Mouse (Mus musculus) stomach, postnatal 0 days (tissue): ENCODE data around the gene Rasd2. TPM values are rescaled to one million over a fixed set of nuclear protein-coding genes. Genes with fewer than 3 reads are reported as not detected.

ENCODE experiments used
- ATAC-seq: fragments of 200-750 bp; cut with Nextera tagmentation; 2 replicates; pipeline ENCODE4 v1.8.0; 2017; ENCODE audit not compliant: low FRiP score, low TSS enrichment
- DNase-seq: peaks from one replicate; pipeline ENCODE4 v3.0.0-alpha.2; 2016; ENCODE audit warnings: low spot score
- H3K27ac ChIP-seq: fragments of 300-500 bp; sonication (generic); replicated peaks from 2 replicates; pipeline ENCODE4 v1.5.1; 2014; ENCODE audit warnings: mild to moderate bottlenecking, control low read depth
- H3K27me3 ChIP-seq: fragments of 300-500 bp; sonication (generic); 2 replicates; pipeline ENCODE4 v1.6.1; 2014; ENCODE audit warnings: low read length; ENCODE audit not compliant: control insufficient read depth, insufficient read depth
- H3K36me3 ChIP-seq: fragments of 300-500 bp; sonication (generic); 2 replicates; pipeline ENCODE4 v1.6.1; 2014; ENCODE audit warnings: low read length, mixed read lengths; ENCODE audit not compliant: control insufficient read depth, insufficient read depth
- H3K4me1 ChIP-seq: fragments of 300-500 bp; sonication (generic); replicated peaks from 2 replicates; pipeline ENCODE4 v1.6.1; 2014; ENCODE audit warnings: antibody characterized with exemption; ENCODE audit not compliant: control insufficient read depth, insufficient read depth
- H3K4me2 ChIP-seq: fragments of 300-500 bp; sonication (generic); replicated peaks from 2 replicates; pipeline ENCODE4 v1.6.1; 2014; ENCODE audit warnings: low read depth, mild to moderate bottlenecking, control low read depth, moderate library complexity
- H3K4me3 ChIP-seq: fragments of 300-500 bp; sonication (generic); 2 replicates; pipeline ENCODE4 v1.5.1; 2014; ENCODE audit warnings: low read depth, low read length, control low read depth
- H3K9ac ChIP-seq: fragments of 300-500 bp; sonication (generic); 2 replicates; pipeline ENCODE4 v1.6.1; 2014; ENCODE audit warnings: mild to moderate bottlenecking, low read length, control low read depth, mixed read lengths
- H3K9me3 ChIP-seq: fragments of 300-500 bp; sonication (generic); 2 replicates; pipeline ENCODE4 v1.6.1; 2016; ENCODE audit warnings: low read length; ENCODE audit not compliant: control insufficient read depth
- CTCF ChIP-seq: IDR thresholded peaks from 2 replicates; pipeline ENCODE4 v1.5.1; 2016; ENCODE audit warnings: antibody characterized with exemption, low read depth, mild to moderate bottlenecking, moderate library complexity
- EP300 ChIP-seq: optimal IDR thresholded peaks from 2 replicates; pipeline ENCODE3; 2016; ENCODE audit warnings: antibody characterized with exemption
- WGBS: fragments of 180-500 bp; shearing (Covaris S2); extraction: QIAGEN DNeasy Blood & Tissue Kit; methylation state at CpG from one replicate; pipeline ENCODE4 v1.1.7; 2014; 5-methylcytosine and 5-hydroxymethylcytosine counted together
- polyA plus RNA-seq: library from polyadenylated mRNA; unstranded; fragments of >200 nt; fragmentation: Nextera tagmentation; extraction: Ambion mirVana; gene quantifications from 2 replicates; pipeline ENCODE4 v1.2.1, GENCODE M21; 2015

Rasd2 gene
- polyA plus RNA-seq, 1 experiment from 2014 or later, result 1.2 TPM

DNA sequence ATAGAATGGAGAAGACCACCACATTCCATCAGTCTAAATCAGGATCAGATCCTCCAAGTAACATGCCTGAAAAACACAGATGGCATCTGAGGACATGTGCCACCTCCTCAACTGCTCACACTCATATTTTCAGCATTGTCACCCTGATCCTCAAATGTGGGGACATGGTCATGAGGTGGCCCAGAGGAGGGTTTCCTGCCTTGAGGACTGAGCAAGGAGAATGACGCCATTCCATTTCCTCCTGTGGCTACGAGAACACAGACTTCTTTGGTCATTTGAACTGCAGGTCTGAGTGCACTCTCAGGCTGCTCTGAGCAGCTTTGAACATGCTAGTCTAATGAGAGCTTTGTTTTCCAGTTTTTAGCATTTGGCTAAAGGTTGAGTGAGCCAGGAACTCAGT, 10.3 kb upstream of the Rasd2 start:
- 76% methylated on average over 2 of the region's 2 CpGs for WGBS
- no peaks in the 10 kb centered on the region for H3K4me1 ChIP-seq
- H3K4me3 ChIP-seq, result no peak overlapping the region
- no peak for ATAC-seq
- no peak for DNase-seq
- H3K36me3 ChIP-seq, result no peaks in the 10 kb centered on the region
- no peak overlapping the region for H3K27ac ChIP-seq
- H3K9me3 ChIP-seq, result no peaks in the 10 kb centered on the region
- TF ChIP-seq CTCF, result no peak
- TF ChIP-seq EP300, result no peak
- H3K9ac ChIP-seq, result no peak overlapping the region
- no peak overlapping the region for H3K4me2 ChIP-seq
- H3K27me3 ChIP-seq, result no peaks in the 10 kb centered on the region

DNA sequence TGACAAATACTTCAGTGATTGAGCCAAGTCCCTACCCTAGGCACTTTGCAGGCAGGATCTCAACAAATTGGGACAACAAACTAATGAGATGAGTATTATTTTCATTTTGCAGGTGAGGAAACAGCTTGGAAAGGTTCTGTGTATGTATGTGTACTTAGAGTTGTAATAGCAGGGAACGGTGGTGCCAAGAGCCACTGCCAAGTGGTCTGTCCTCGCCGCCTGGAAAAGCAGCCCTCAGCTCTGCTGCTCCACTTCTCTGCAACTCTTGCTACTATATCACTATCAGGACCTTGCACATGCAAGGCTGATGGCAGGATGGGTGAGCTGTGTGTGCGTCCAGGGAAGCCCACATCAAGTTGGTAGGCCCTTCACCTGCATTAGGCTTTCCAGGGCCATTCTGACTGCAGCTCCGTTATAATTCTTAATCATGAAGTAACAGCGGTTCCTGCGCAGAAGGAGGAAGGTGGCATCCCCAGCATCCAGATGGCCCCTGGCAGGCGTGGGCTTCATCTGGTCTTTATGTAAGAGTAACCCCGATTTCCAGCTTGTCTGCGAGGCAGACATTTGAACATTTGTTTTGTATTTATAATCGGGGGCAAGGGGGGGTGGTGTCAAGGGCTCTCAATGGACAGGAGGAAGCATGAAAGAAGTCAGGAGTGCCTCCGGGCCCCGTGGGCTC, 9.4 kb upstream of the Rasd2 start:
- no peak for ATAC-seq
- Histone ChIP-seq H3K36me3 (no peaks in the 10 kb centered on the region), H3K4me1 (no peaks in the 10 kb centered on the region), H3K4me2 (no peak overlapping the region), H3K9me3 (no peaks in the 10 kb centered on the region), H3K4me3 (no peak overlapping the region), H3K27ac (no peak overlapping the region), H3K27me3 (0 out of 2 replicates have a peak, but pooled peaks cover 2% of the 10 kb centered on the region), H3K9ac (no peak overlapping the region)
- no peak for DNase-seq
- 80% methylated on average over 13 of the region's 13 CpGs for WGBS
- TF ChIP-seq EP300, result no peak
- no peak for TF ChIP-seq CTCF

DNA sequence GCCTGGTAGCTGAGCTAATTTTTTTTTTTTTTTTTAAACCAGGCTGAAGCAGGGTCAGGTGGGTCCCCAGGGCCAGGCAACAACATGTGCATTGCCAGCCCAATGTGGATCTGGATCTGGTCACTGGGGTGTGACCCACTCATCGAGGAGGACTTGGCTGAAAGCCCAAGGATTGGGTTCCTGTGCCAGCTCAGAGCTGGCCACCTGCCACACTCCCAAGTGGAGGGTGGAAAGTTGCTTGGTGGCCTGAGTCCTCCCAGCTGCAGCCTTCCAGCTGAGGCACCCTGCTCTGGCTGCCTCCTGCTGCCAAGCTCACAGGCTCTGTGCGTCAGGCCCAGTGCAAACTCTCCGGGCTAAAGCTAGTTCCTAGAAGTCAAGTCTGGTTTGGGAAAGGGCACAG, 2.3 kb upstream of the Rasd2 start:
- Histone ChIP-seq H3K27ac (no peak overlapping the region), H3K9ac (no peak overlapping the region), H3K36me3 (no peaks in the 10 kb centered on the region), H3K9me3 (no peaks in the 10 kb centered on the region), H3K4me1 (0 out of 2 replicates have a peak, but pooled peaks cover 3% of the 10 kb centered on the region), H3K27me3 (peaks cover 7% of the 10 kb centered on the region), H3K4me3 (no peak overlapping the region), H3K4me2 (no peak overlapping the region)
- 25% methylated on average over 3 of the region's 3 CpGs for WGBS
- TF ChIP-seq CTCF (no peak), EP300 (no peak)
- peak; percentile 59 for DNase-seq
- ATAC-seq, result no peak

DNA sequence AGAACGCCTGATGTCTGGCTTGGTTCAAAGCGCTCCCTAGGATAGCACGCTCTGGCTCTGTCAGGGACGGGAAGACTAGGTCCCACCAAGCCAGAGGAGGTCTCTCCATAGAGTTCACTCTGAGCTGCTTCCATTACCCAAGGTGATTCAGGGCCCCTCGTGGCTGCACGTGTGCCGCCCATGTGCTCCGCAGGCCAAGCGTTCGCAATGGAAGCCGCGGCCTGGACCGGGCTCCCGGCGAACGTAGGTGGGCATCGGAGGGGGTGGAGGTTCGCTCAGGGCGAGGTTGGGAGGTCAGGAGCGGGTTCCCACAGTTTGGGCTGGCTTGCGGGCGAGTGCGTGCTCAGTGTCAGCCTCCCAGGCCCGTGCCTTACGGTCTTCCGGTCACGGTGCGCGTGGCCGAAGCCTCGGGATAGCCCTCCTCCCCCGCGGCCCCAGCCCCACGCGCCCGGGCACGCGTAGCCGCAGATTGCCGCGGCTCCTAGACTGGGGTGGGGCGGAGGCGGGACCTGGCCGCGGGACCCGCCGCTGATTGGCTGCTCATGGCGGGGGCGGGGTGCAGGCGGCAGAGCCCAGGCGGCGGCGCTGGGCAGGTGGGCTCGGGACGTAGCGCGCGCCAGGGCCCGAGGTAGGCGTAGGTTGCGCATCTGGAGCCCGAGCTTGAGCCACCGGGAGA, 975 bp upstream of the Rasd2 start:
- TF ChIP-seq EP300 (no peak), CTCF (no peak)
- Histone ChIP-seq H3K4me3 (peak overlapping the region; percentile 49), H3K27ac (no peak overlapping the region), H3K9ac (peak overlapping the region; percentile 55), H3K9me3 (no peaks in the 10 kb centered on the region), H3K27me3 (peaks cover 7% of the 10 kb centered on the region), H3K4me2 (peak overlapping the region; percentile 97), H3K4me1 (0 out of 2 replicates have a peak, but pooled peaks cover 3% of the 10 kb centered on the region), H3K36me3 (no peaks in the 10 kb centered on the region)
- ATAC-seq (peak; percentile 91), DNase-seq (peak; percentile 87)
- WGBS, result 2% methylated on average over 47 of the region's 63 CpGs

DNA sequence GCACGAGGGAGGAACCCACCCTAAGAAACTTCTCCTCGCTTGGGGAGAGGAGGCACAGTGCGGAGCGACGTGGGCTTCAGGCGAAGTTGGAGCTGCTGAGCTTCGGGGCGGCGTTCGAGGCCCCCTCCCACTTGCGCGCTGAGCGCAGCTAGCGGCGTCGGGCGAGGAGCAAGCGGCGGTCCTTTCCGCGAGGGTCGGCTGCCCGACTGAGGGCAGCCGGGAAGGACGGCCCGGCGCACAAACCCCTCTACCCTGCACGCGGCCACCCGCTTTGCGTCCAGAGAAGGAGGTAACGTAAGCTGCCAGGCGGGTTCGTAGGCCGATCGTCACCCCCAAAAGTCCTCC, 465 bp upstream of the Rasd2 start:
- DNase-seq (no peak), ATAC-seq (peak; percentile 24; the same call in 1 of the 2 replicates)
- Histone ChIP-seq H3K27me3 (peaks cover 7% of the 10 kb centered on the region), H3K9ac (peak overlapping the region; percentile 55), H3K4me3 (peak overlapping the region; percentile 49), H3K36me3 (no peaks in the 10 kb centered on the region), H3K4me1 (0 out of 2 replicates have a peak, but pooled peaks cover 3% of the 10 kb centered on the region), H3K4me2 (peak overlapping the region; percentile 97), H3K9me3 (no peaks in the 10 kb centered on the region), H3K27ac (no peak overlapping the region)
- WGBS, result under 1% methylated on average over 28 of the region's 36 CpGs
- TF ChIP-seq EP300, result no peak
- TF ChIP-seq CTCF, result no peak

DNA sequence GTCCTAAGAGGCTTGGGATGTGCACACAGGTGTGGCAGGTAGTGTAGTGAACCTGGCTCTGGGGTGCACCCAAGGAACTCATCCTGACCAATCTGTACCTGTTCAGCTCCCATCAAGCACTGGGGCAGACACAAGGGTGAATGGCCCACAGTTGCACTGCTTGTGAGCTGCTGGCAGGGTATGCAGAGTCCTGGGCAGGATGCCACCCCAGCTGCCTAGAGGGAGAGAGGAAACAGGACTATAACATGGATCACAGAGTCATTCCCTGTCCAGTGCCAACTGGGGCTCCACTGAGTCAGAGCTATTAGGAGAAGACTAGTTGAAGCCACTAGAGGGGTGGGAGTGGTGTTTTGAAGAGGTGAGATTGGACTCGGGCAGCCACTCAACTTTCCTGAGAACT, 1.3 kb downstream of the Rasd2 start:
- TF ChIP-seq CTCF (no peak), EP300 (no peak)
- no peaks in the 10 kb centered on the region for H3K36me3 ChIP-seq
- no peaks in the 10 kb centered on the region for H3K9me3 ChIP-seq
- 79% methylated on average over 1 of the region's 1 CpGs for WGBS
- H3K4me2 ChIP-seq, result no peak overlapping the region
- H3K27ac ChIP-seq, result no peak overlapping the region
- no peak overlapping the region for H3K4me3 ChIP-seq
- peaks cover 5% of the 10 kb centered on the region for H3K27me3 ChIP-seq
- H3K9ac ChIP-seq, result no peak overlapping the region
- 0 out of 2 replicates have a peak, but pooled peaks cover 3% of the 10 kb centered on the region for H3K4me1 ChIP-seq
- no peak for ATAC-seq
- DNase-seq, result no peak
